Mouse (Mus musculus): ENCODE results near the gene Foxj2. TPM values are rescaled to one million over a fixed set of nuclear protein-coding genes. Genes with fewer than 3 reads are reported as not detected.

The Foxj2 gene
- polyA plus RNA-seq, 1 experiment from 2014 or later: 6.1 TPM

DNA sequence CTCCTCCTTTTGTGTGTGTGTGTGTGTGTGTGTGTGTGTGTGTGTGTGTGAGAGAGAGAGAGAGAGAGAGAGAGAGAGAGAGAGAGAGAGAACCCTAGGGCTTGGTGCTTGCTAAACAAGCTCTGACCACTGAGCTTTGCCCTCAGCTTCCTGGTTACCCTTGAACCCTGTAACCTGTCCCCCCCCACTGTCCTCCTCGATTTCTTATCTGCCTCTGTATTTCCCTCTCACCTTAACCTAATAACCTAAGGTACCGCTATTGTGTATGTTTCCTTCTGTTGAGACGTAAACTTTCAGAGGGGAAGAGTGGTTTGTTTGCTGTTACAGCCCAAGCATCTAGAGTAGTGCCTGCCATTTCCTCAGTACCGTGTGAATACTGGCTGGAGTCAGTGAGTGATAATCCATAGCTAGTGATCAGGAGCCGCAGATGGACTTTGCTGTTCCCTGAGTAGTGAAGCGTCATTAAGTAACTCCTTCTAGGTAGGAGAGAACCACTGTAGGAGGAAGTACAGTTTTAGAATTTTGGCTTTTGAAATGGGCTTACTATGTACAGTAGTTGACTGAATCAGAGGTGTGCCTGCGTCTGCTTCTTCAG, 59.5 kb downstream of the Foxj2 start:
- H3K9me3 ChIP-seq (replicated peaks; ENCODE audit: control insufficient read depth, low read length): no peaks in the 10 kb centered on the region
- peaks cover 6% of the 10 kb centered on the region for H3K4me1 ChIP-seq (ENCODE audit: control insufficient read depth, insufficient read depth, low read length)
- H3K9ac ChIP-seq (ENCODE audit: low read length): no peak overlapping the region
- 85% methylated on average over 7 of the region's 7 CpGs for WGBS
- peaks cover 42% of the 10 kb centered on the region for H3K36me3 ChIP-seq (ENCODE audit: control insufficient read depth, insufficient read depth)
- no peaks in the 10 kb centered on the region for H3K27me3 ChIP-seq (ENCODE audit: control insufficient read depth, insufficient read depth, low read length)
- no peak overlapping the region for H3K4me3 ChIP-seq (ENCODE audit: low read length)
- ATAC-seq (replicated peaks; ENCODE audit: extremely low read depth, insufficient read depth, low FRiP score): no peak
- no peak overlapping the region for H3K4me2 ChIP-seq (ENCODE audit: low read depth, low read length)
- no peak overlapping the region for H3K27ac ChIP-seq (ENCODE audit: low read length)

DNA sequence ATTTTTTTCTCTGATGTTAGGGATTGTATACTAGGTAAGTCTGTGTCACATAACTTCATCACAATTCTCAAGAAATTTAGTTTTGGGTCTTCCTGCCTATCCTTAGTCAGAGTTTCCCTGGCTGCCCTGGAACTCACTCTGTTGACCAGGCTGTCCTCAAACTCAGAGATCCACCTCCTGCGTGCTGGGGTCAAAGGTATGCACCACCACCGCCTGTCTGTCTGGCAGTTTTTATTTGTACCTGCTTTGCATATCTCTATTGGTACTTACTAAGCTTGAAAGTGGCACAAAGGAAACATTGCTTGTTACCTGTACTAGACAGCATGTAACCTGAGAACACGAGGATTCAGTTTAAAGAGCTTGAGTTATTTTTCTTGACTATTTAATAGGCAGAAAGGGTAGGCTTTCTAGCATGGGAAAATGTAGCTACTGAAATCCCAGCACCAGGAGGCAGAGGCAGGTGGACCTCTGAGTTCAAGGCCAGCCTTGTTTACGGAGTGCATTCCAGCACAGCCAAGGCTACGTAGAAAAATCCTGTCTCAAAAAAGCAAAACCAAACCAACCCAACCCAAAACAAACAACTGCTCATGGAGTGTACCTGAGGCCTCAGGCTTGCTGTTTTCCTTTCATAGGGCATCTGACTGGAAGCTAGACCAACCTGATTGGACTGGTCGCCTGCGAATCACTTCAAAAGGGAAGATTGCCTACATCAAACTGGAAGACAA, 60.2 kb downstream of the Foxj2 start:
- 84% methylated on average over 7 of the region's 7 CpGs for WGBS
- no peak for ATAC-seq (replicated peaks; ENCODE audit: extremely low read depth, insufficient read depth, low FRiP score)

DNA sequence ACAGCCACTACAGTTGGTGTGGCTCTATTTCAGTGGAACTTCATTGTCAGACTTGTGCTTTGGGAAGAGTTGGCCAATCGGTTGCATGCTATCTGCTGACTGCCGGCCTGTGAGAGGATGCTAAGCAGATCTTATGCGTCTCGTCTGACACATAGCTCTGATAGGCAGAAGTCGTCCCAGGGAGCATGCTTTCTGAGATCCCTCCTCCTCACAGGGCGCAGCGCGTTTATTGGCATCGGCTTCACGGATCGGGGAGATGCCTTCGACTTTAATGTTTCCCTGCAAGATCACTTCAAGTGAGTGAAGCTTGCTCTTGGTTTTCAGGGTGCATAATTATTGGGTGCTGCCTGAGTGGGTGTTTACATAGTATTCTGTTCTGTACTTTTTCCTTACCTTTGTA, 61.6 kb downstream of the Foxj2 start:
- peaks cover 49% of the 10 kb centered on the region for H3K36me3 ChIP-seq (ENCODE audit: control insufficient read depth, insufficient read depth)
- H3K4me2 ChIP-seq (ENCODE audit: low read depth, low read length): no peak overlapping the region
- H3K4me3 ChIP-seq (ENCODE audit: low read length): no peak overlapping the region
- H3K27me3 ChIP-seq (ENCODE audit: control insufficient read depth, insufficient read depth, low read length): no peaks in the 10 kb centered on the region
- ATAC-seq (replicated peaks; ENCODE audit: extremely low read depth, insufficient read depth, low FRiP score): no peak
- H3K4me1 ChIP-seq (ENCODE audit: control insufficient read depth, insufficient read depth, low read length): no peaks in the 10 kb centered on the region
- WGBS: 78% methylated on average over 12 of the region's 12 CpGs
- H3K9me3 ChIP-seq (replicated peaks; ENCODE audit: control insufficient read depth, low read length): no peaks in the 10 kb centered on the region
- no peak overlapping the region for H3K27ac ChIP-seq (ENCODE audit: low read length)
- H3K9ac ChIP-seq (ENCODE audit: low read length): no peak overlapping the region

More for the DNA sequence above, 60.2 kb downstream of the Foxj2 start:
- Histone ChIP-seq H3K4me2 (ENCODE audit: low read depth, low read length) (no peak overlapping the region), H3K9ac (ENCODE audit: low read length) (no peak overlapping the region), H3K4me3 (ENCODE audit: low read length) (no peak overlapping the region), H3K9me3 (replicated peaks; ENCODE audit: control insufficient read depth, low read length) (no peaks in the 10 kb centered on the region), H3K4me1 (ENCODE audit: control insufficient read depth, insufficient read depth, low read length) (peaks cover 6% of the 10 kb centered on the region), H3K36me3 (ENCODE audit: control insufficient read depth, insufficient read depth) (peaks cover 45% of the 10 kb centered on the region), H3K27me3 (ENCODE audit: control insufficient read depth, insufficient read depth, low read length) (no peaks in the 10 kb centered on the region), H3K27ac (ENCODE audit: low read length) (no peak overlapping the region)

DNA sequence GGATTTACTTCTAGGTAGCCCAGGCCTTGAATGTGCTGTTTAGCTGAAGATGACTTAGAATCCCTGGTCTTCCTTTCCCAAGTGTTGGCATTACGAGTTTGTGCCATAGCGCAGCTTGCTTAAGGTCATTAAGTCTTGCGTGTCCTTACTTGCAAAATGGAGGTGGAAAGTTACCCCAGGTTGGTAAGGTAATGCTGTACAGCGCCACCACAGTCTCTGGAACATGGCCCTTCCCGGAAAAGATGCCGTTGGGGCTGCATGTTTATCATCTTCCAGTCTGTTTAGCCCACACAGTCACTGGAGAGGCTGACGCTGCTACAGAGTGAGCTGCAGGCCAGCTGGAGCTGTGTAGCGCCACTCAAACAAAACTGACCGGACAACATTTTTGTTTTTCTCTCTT, 63.9 kb downstream of the Foxj2 start:
- Histone ChIP-seq H3K4me2 (ENCODE audit: low read depth, low read length) (no peak overlapping the region), H3K9ac (ENCODE audit: low read length) (no peak overlapping the region), H3K9me3 (replicated peaks; ENCODE audit: control insufficient read depth, low read length) (no peaks in the 10 kb centered on the region), H3K27ac (ENCODE audit: low read length) (no peak overlapping the region), H3K4me1 (ENCODE audit: control insufficient read depth, insufficient read depth, low read length) (no peaks in the 10 kb centered on the region), H3K4me3 (ENCODE audit: low read length) (no peak overlapping the region), H3K27me3 (ENCODE audit: control insufficient read depth, insufficient read depth, low read length) (no peaks in the 10 kb centered on the region), H3K36me3 (ENCODE audit: control insufficient read depth, insufficient read depth) (peaks cover 67% of the 10 kb centered on the region)
- WGBS: 92% methylated on average over 9 of the region's 9 CpGs
- ATAC-seq (replicated peaks; ENCODE audit: extremely low read depth, insufficient read depth, low FRiP score): no peak

DNA sequence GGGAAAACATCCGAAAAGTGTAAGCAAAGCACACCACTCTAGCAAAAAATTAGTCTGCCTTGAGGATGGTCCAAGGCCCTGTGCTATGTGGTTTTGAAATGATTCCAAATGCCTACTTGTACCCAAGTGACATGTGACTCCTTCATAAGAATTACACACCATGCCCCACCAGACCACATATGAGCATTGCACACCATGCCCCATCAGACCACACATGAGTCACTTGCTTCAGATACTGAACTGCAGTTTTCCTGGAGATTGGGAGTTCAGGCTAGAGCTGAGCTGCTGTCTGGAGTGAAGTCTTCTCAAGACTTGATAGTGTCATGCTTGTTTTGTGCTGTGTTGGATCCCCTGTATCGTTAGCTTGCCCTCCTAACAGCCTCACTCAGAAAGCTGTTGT, 69.9 kb downstream of the Foxj2 start:
- Histone ChIP-seq H3K36me3 (ENCODE audit: control insufficient read depth, insufficient read depth) (peaks cover 38% of the 10 kb centered on the region), H3K27ac (ENCODE audit: low read length) (no peak overlapping the region), H3K9me3 (replicated peaks; ENCODE audit: control insufficient read depth, low read length) (no peaks in the 10 kb centered on the region), H3K4me3 (ENCODE audit: low read length) (no peak overlapping the region), H3K27me3 (ENCODE audit: control insufficient read depth, insufficient read depth, low read length) (no peaks in the 10 kb centered on the region), H3K4me2 (ENCODE audit: low read depth, low read length) (no peak overlapping the region), H3K9ac (ENCODE audit: low read length) (no peak overlapping the region), H3K4me1 (ENCODE audit: control insufficient read depth, insufficient read depth, low read length) (no peaks in the 10 kb centered on the region)
- 87% methylated on average over 2 of the region's 2 CpGs for WGBS
- no peak for ATAC-seq (replicated peaks; ENCODE audit: extremely low read depth, insufficient read depth, low FRiP score)

DNA sequence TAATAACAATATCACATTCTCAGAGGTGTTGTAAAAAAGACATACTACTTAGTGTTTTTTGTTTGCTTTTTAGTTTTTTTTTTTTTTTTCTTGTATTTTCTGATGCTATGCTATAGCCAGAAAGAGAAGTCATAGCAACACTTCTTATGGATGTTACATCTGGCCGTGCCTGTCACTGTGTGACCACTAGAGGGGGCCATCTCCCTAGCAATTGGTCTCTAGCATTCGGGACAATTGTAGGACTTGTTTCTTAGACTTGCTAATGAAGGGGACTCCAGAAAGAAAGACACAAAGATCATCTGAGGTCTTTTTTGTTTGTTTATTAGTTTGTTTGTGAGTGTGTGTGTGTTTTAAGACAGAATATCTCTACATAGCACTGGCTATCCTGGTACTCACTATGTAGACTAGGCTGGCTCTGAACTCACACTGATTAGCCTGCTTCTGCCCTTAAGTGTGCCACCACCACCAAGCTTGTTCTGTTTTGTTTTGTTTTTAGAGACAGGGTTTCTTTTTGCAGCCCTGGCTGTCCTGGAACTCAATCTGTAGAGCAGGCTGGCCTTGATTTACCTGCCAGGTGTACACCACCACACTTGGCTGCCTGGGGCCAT, 72.8 kb downstream of the Foxj2 start:
- H3K4me1 ChIP-seq (ENCODE audit: control insufficient read depth, insufficient read depth, low read length): no peaks in the 10 kb centered on the region
- 16% methylated on average over 2 of the region's 2 CpGs for WGBS
- peaks cover 25% of the 10 kb centered on the region for H3K36me3 ChIP-seq (ENCODE audit: control insufficient read depth, insufficient read depth)
- no peak for ATAC-seq (replicated peaks; ENCODE audit: extremely low read depth, insufficient read depth, low FRiP score)
- no peak overlapping the region for H3K9ac ChIP-seq (ENCODE audit: low read length)
- H3K4me3 ChIP-seq (ENCODE audit: low read length): no peak overlapping the region
- no peaks in the 10 kb centered on the region for H3K27me3 ChIP-seq (ENCODE audit: control insufficient read depth, insufficient read depth, low read length)
- no peak overlapping the region for H3K27ac ChIP-seq (ENCODE audit: low read length)
- no peak overlapping the region for H3K4me2 ChIP-seq (ENCODE audit: low read depth, low read length)
- no peaks in the 10 kb centered on the region for H3K9me3 ChIP-seq (replicated peaks; ENCODE audit: control insufficient read depth, low read length)

Small RNA genes lying within 50 kb of the gene (microRNA-seq; reads per million reads assigned to microRNA genes)
- not detected for gene Mir7231

Other genes starting within 250 kb of the Foxj2 start
- gene Apobec1, start 217.5 kb upstream of the Foxj2 start, polyA plus RNA-seq (2015; fragmentation: Nextera tagmentation; extraction: Ambion mirVana): 4.6 and 5.0 TPM in 2 replicates
- 0.06 and 0.18 TPM in 2 replicates for gene Gdf3, start 209.8 kb upstream of the Foxj2 start, polyA plus RNA-seq (2015; fragmentation: Nextera tagmentation; extraction: Ambion mirVana)
- gene Dppa3, start 193.5 kb upstream of the Foxj2 start, polyA plus RNA-seq (2015; fragmentation: Nextera tagmentation; extraction: Ambion mirVana): not detected in 2 replicates
- 0.54 and 1.1 TPM in 2 replicates for gene Nanog, start 112.4 kb upstream of the Foxj2 start, polyA plus RNA-seq (2015; fragmentation: Nextera tagmentation; extraction: Ambion mirVana)
- gene Slc2a3, start 18.3 kb upstream of the Foxj2 start, polyA plus RNA-seq (2015; fragmentation: Nextera tagmentation; extraction: Ambion mirVana): 10.5 and 10.9 TPM in 2 replicates
- gene C3ar1, start 36.2 kb downstream of the Foxj2 start, polyA plus RNA-seq (2015; fragmentation: Nextera tagmentation; extraction: Ambion mirVana): 2.5 and 2.7 TPM in 2 replicates
- 51.1 and 51.7 TPM in 2 replicates for gene Necap1, start 54.6 kb downstream of the Foxj2 start, polyA plus RNA-seq (2015; fragmentation: Nextera tagmentation; extraction: Ambion mirVana)
- 2.4 and 2.7 TPM in 2 replicates for gene Clec4a1, start 101.9 kb downstream of the Foxj2 start, polyA plus RNA-seq (2015; fragmentation: Nextera tagmentation; extraction: Ambion mirVana)
- gene Clec4a3, start 132.6 kb downstream of the Foxj2 start, polyA plus RNA-seq (2015; fragmentation: Nextera tagmentation; extraction: Ambion mirVana): 2.6 and 3.5 TPM in 2 replicates
- gene Clec4a4, start 170.5 kb downstream of the Foxj2 start, polyA plus RNA-seq (2015; fragmentation: Nextera tagmentation; extraction: Ambion mirVana): not detected in 2 replicates
- gene Clec4b1, start 230.0 kb downstream of the Foxj2 start, polyA plus RNA-seq (2015; fragmentation: Nextera tagmentation; extraction: Ambion mirVana): not detected in 2 replicates

Data from heart, embryonic 16.5 days (tissue).